Mouse (Mus musculus) intestine, postnatal 0 days (tissue): ENCODE measurements around the gene Gmds. TPM values are rescaled to one million over a fixed set of nuclear protein-coding genes. Genes with fewer than 3 reads are reported as not detected.

Experiments
- ATAC-seq: fragments of 200-750 bp; cut with Nextera tagmentation; 2 replicates; pipeline ENCODE4 v1.8.0; 2017; ENCODE audit warnings: mild to moderate bottlenecking, moderate TSS enrichment, moderate library complexity
- H3K27ac ChIP-seq: fragments of 300-500 bp; sonication (generic); 2 replicates; pipeline ENCODE4 v1.5.1; 2014; ENCODE audit warnings: mild to moderate bottlenecking, low read depth, low read length, moderate library complexity
- H3K27me3 ChIP-seq: fragments of 300-500 bp; sonication (generic); replicated peaks from 2 replicates; pipeline ENCODE4 v1.6.1; 2014; ENCODE audit warnings: low read length, mixed read lengths; ENCODE audit not compliant: control insufficient read depth, insufficient read depth
- H3K36me3 ChIP-seq: fragments of 300-500 bp; sonication (generic); 2 replicates; pipeline ENCODE4 v1.6.1; 2014; ENCODE audit warnings: mild to moderate bottlenecking, moderate library complexity; ENCODE audit not compliant: control insufficient read depth, insufficient read depth
- H3K4me1 ChIP-seq: fragments of 300-500 bp; sonication (generic); replicated peaks from 2 replicates; pipeline ENCODE4 v1.6.1; 2014; ENCODE audit warnings: antibody characterized with exemption, low read length, mixed read lengths; ENCODE audit not compliant: control insufficient read depth, insufficient read depth
- H3K4me2 ChIP-seq: fragments of 300-500 bp; sonication (generic); replicated peaks from 2 replicates; pipeline ENCODE4 v1.6.1; 2014; ENCODE audit warnings: low read depth, mild to moderate bottlenecking, moderate library complexity
- H3K4me3 ChIP-seq: fragments of 300-500 bp; sonication (generic); 2 replicates; pipeline ENCODE4 v1.5.1; 2014; ENCODE audit warnings: low read depth, low read length
- H3K9ac ChIP-seq: fragments of 300-500 bp; sonication (generic); 2 replicates; pipeline ENCODE4 v1.6.1; 2014; ENCODE audit warnings: mild to moderate bottlenecking, low read depth, low read length
- H3K9me3 ChIP-seq: fragments of 300-500 bp; sonication (generic); 2 replicates; pipeline ENCODE4 v1.6.1; 2016; ENCODE audit warnings: mixed run types; ENCODE audit not compliant: control insufficient read depth
- CTCF ChIP-seq: sonication (generic); IDR thresholded peaks from 2 replicates; pipeline ENCODE4 v1.5.1; 2016; ENCODE audit warnings: low read depth, mild to moderate bottlenecking, control low read depth, antibody characterized with exemption, moderate library complexity
- whole genome bisulfite sequencing: fragments of 180-500 bp; shearing (Covaris S2); extraction: QIAGEN DNeasy Blood & Tissue Kit; methylation state at CpG from one replicate; pipeline ENCODE4 v1.1.7; 2014; 5-methylcytosine and 5-hydroxymethylcytosine counted together
- polyA plus RNA-seq: library from polyadenylated mRNA; unstranded; fragments of >200 nt; fragmentation: Nextera tagmentation; extraction: Ambion mirVana; gene quantifications from 2 replicates; pipeline ENCODE4 v1.2.1, GENCODE M21; 2015

Gene Gmds
- polyA plus RNA-seq, 1 experiment from 2014 or later: 126 TPM

DNA sequence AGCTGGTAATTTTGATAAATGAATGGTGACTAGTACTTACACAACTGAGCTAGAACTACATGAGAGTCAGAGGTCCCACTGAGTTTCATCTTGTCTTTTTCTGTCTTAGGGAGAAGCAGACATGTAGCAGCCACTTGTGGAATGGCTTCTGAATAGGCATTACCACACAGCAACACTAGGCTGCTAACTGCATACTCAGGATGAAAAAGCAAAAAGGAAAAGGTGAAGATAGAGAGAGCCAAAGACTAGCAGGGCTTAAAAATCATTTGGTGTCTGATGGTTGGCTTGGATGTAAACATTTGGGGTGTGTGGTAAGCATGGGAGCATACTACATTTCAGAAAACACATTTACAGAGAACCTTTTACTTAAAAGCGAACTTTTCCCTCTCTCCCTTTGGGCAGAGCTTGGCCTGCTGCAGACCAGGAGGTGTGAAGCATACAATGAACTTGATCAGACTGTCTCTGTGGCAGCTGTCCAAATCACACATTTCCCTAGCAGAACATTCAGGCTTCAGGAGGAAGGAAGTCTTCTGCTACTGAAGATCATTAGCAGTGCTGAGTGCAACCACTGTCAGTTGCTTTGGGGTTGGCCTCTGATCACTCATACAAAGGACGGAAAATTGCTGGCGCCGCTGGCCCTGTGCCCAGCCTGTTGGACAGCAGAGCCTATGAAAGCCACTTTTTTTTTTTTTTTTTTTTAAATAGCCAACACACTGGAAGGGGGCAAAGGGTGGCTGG lies 319.9 kb downstream of the Gmds start:
- Histone ChIP-seq H3K9me3 (no peaks in the 10 kb centered on the region), H3K36me3 (no peaks in the 10 kb centered on the region), H3K4me2 (no peak overlapping the region), H3K27me3 (no peaks in the 10 kb centered on the region), H3K9ac (no peak overlapping the region), H3K27ac (no peak overlapping the region), H3K4me3 (no peak overlapping the region), H3K4me1 (no peaks in the 10 kb centered on the region)
- ATAC-seq: 0 out of 2 replicates have a peak, but pooled peaks have one; percentile 47
- WGBS: 25% methylated on average over 4 of the region's 4 CpGs
- no peak for TF ChIP-seq CTCF

DNA sequence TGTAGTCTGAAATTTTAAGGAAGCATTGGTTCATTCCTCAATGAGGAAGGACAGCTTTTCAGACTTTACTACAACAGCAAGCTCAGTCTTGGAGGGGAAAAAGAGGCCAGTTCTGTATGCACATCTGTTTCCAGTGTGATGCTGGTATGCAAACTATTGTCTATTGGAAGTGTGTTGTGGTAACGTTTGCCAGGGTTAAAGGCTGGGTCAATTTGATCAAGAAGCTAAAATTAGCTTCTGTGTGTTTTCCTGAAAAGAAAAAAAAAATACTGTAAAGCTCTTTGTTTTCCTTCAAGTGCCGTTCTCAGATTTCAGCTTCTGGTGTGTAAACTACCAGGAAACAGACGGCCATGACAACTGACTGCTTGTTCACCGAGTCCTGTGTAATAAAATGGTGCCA lies 329.7 kb downstream of the Gmds start:
- 22% methylated on average over 4 of the region's 4 CpGs for WGBS
- no peaks in the 10 kb centered on the region for H3K36me3 ChIP-seq
- no peak for ATAC-seq
- H3K9me3 ChIP-seq: no peaks in the 10 kb centered on the region
- no peak overlapping the region for H3K27ac ChIP-seq
- H3K4me2 ChIP-seq: no peak overlapping the region
- no peak for TF ChIP-seq CTCF
- no peaks in the 10 kb centered on the region for H3K4me1 ChIP-seq
- H3K4me3 ChIP-seq: no peak overlapping the region
- H3K27me3 ChIP-seq: no peaks in the 10 kb centered on the region
- H3K9ac ChIP-seq: no peak overlapping the region

- Histone ChIP-seq H3K27me3 (no peaks in the 10 kb centered on the region), H3K4me1 (no peaks in the 10 kb centered on the region), H3K27ac (no peak overlapping the region), H3K9ac (no peak overlapping the region), H3K36me3 (no peaks in the 10 kb centered on the region), H3K4me3 (no peak overlapping the region), H3K9me3 (no peaks in the 10 kb centered on the region), H3K4me2 (0 out of 2 replicates have a peak overlapping the region, but pooled peaks have one; percentile 24)
- no peak for TF ChIP-seq CTCF
- 39% methylated on average over 7 of the region's 7 CpGs for WGBS
- ATAC-seq: no peak
These were observed 330.4 kb downstream of the Gmds start for GRCm38 (mm10) chr13:32008116-32008641.

DNA sequence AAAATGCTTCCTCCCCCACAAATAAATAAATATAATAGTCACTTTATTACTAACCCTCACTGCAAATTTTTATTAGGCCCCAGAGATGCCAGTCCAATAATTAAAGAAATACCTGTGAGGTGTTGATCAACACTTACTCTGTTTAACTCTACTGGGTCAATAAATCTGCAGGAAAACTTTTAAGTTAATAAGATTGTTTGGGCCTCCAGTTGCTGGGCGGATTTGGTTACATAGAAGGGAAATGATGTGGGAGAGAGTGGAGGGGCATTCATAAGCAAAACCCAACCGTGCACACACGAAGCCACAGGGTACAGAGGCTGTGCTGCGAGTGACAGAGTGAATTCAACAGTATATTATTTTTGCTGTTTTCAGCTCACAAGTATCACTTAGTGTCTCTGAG lies 345.1 kb downstream of the Gmds start:
- Histone ChIP-seq H3K27ac (no peak overlapping the region), H3K27me3 (no peaks in the 10 kb centered on the region), H3K9ac (no peak overlapping the region), H3K4me3 (no peak overlapping the region), H3K4me1 (no peaks in the 10 kb centered on the region), H3K36me3 (no peaks in the 10 kb centered on the region), H3K4me2 (no peak overlapping the region), H3K9me3 (no peaks in the 10 kb centered on the region)
- no peak for ATAC-seq
- 87% methylated on average over 4 of the region's 4 CpGs for WGBS
- no peak for TF ChIP-seq CTCF

DNA sequence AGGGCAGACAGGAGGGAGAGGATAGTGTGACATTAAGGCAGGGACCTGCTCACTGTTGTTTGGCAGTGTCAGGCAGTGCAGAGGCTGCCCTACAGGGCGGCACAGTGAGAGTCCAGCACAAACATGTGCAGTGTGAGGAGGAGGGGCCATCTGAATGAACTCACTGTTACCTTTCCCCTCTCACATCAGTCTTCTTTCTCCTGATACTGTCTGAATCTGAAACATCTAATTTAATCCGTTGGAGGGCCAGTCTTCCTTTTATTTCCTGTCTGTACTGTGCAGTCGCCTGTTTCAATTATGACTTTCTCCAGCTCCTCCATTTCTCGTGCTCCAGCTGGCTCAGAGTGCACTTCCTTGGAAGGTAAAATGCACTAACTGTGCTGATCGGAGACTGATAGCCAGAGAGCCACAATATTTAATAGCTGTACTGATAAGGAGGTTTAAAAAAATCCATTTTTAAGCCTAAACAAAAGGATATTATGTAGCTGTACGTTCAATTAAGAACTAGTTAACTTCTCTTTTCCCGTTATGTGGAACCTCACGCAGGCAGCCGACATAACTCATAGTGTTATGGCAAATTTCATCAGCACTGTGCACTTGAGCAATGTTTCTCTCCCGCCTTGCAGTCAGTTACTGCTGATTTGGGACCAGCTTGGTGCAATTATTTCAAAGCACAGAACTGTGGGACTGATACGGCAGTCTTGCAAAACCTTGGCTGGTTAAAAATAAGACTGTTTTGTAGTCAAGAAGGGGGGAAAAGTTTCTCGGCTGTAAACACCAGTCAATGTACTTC lies 345.9 kb downstream of the Gmds start:
- TF ChIP-seq CTCF: no peak
- H3K27ac ChIP-seq: no peak overlapping the region

GRCm38 (mm10) chr13:31981198-31981597 lies 357.3 kb downstream of the Gmds start:
- no peak overlapping the region for H3K27ac ChIP-seq
- H3K4me1 ChIP-seq: no peaks in the 10 kb centered on the region
- WGBS: 82% methylated on average over 1 of the region's 1 CpGs
- H3K27me3 ChIP-seq: no peaks in the 10 kb centered on the region
- H3K9ac ChIP-seq: no peak overlapping the region
- TF ChIP-seq CTCF: no peak
- no peaks in the 10 kb centered on the region for H3K9me3 ChIP-seq
- ATAC-seq: no peak
- H3K4me3 ChIP-seq: no peak overlapping the region
- no peaks in the 10 kb centered on the region for H3K36me3 ChIP-seq
- no peak overlapping the region for H3K4me2 ChIP-seq

More for the DNA sequence above, 345.9 kb downstream of the Gmds start:
- Histone ChIP-seq H3K9ac (no peak overlapping the region), H3K36me3 (no peaks in the 10 kb centered on the region), H3K4me2 (peak overlapping the region; percentile 18; the same call in 1 of the 2 replicates), H3K27me3 (no peaks in the 10 kb centered on the region), H3K4me3 (no peak overlapping the region), H3K4me1 (no peaks in the 10 kb centered on the region), H3K9me3 (no peaks in the 10 kb centered on the region)
- ATAC-seq: no peak
- WGBS: 27% methylated on average over 12 of the region's 12 CpGs
